Mouse (Mus musculus): Measurements from ENCODE around the gene Galk1.
"Not testable (repeated sequence)": the region's sequence is repeated elsewhere in the genome, so short reads cannot be mapped to it uniquely, and the experiment has no call there.

Gene Galk1

DNA sequence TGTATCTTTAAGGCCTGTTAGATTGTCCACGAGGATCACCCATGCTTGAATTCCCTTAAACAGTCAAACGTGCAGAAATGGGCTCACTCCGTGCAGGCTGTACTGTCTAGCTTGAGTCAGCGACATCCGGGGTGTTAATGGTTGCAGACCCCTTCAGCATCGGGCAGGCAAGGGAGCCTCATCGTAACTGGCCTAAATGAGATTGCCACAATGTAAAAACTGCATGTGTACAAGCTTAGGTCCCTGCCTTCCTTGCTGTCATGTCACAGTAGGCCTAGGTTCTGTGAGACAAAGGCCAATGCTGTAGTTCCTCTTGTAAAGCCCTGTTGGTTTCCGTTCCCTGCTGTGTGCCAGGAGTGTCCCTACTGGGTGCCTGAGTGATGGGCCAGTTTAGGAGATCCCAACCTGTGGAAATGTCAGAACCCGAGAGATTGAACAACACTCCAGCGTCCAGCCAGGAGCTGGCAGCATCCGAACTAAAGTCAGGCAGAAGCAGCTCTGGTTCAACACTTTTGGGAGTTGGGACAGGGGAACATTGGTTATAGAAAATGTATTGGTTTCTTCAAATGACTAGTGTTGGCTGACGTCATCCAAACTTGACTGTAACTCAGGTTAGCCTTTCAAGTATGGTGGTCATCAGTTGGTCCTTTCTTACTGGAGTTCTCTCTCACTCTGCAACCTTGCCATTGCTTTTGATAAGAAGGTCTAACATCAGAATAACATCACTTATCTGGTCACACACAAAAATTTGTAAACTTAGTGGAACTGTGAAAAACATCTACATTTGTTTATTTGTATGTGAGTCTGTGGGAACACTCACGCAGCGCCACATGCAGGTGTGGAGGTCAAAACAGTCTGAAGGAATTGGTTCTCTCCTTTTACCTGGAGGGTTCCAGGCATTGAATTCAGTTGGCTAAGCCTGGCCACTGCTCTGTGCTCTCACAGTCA, 18.7 kb upstream of the Galk1 start:
- DNase-seq (ENCODE audit: low spot score in 2 of 2): peak; percentile 26 to 49

DNA sequence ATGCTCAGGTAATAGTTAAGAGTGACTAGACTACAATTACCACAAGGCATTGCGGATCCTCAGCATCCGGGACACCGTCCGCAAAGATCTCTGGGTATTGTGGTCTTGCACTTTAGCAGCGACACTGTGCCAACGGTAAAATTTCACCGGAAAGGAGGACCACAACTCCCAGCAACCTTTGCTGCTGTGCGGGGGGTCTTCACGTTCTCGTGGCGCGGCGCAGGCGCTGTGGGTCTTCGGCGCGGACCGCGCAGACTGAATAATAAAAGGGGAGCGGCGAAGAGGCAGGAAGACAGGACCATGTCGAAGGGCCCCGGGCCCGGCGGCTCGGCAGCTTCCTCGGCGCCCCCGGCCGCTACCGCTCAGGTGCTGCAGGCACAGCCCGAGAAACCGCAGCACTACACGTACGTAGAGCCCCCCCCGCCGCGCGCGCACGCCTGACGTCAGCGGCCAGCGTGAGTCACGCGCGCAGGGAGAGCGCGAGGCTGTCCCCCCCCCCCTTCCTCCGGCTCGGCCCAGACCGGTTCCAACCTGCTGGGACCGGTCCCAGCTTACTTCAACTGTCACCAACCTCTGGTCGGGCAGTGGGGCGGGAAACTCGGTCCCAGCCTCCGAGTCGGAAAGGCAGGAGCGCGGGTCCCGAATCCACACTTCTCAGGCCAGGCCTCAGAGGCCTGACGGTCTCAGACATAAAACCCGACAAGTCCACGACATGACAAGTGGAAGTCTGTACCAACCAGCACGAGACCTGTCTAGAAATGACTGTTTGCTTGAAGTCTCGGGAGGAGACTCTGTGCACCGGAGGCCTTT, 17.8 kb upstream of the Galk1 start, which contains the start of gene Unk:
Gene Unk, plus strand, starts transcription at position 235 of the 810 bp plus-strand sequence.
- peak; percentile 97 for DNase-seq (ENCODE audit: low spot score in 2 of 2)

DNA sequence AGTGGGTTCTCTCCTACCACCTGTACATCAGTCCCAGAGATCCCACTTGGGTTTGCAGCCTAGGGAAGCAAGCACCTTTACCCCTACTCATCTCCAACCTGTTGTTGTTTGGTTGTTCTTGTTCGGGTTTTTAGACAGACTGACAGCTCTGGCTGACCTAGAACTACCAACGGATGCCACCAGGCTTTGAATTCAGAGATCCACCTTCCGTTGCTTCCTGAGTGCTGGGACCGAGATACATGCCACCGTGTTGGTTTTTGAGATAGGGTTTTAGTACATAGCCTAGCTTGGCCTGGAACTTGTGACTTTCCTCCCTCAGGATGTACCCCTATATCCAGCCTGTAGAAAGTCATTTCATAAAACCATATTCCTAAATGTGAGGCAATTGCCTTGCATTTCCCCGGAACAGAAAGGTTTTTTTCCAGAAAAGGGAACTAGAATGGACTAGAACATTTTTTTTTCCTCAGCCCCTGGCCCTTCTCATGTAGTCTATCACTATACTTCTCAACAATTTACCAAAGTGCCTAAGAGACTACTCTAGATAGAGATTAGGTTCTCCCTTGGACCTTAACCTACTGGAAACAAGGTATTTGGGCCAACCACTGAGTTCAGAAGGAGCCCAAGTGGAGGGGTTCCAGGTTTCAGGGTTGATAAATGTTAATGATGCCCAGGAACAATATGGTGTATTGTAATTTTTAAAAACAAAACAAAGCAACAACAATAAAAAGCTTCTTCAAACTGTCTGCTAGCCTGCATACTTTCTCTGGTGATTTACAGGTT, 16.8 kb upstream of the Galk1 start:
- no peak for DNase-seq (ENCODE audit: low spot score in 2 of 2)

DNA sequence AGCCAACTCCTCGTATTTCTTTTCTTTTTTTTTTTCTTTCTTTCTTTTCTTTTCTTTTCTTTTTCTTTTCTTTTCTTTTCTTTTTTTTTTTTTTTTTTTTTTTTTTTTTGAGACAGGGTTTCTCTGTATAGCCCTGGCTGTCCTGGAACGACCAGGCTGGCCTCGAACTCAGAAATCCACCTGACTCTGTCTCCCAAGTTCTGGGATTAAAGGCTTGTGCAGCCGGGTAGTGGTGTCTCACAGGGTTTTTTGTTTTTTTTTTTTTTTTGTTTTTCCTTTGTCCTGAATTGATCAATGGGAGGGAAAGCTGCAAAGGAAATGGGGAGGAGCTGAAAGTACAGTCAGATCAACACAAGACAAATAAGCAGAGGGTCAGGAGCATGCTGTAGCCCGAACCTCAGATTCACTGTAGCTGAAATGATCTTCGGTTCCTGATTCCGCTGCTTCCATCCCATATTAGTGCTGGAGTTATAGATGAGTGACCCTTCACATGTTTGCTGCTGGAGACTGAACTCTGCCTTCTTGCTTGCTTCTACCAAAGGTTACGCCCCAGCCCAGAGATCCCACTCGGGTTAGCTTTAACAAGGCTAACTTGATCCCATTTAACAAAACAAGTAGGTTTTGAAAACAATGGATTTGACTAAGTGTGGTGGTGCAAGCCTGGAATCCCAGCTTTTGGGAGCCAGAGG, 15.8 kb upstream of the Galk1 start:
- no peak for DNase-seq (ENCODE audit: low spot score in 2 of 2)

DNA sequence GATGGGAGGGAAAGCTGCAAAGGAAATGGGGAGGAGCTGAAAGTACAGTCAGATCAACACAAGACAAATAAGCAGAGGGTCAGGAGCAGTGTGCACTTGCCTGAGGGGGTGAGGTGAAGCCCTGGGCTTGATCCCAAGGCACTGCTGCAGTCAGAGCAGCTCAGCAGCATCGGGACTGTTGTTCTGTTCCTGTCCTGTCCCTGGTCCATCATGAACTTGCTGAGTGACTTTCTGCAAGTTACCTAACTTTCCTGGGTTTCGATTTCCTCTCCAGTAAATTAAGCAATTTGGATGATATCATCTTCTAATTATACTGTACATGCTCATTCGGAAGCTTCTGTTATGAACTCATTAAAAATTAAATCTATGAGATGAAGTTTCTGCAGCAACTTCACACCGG, 15.2 kb upstream of the Galk1 start, which contains the start of gene H3f3b:
Gene H3f3b, minus strand, starts transcription at position 207 of the 400 bp plus-strand sequence.
- no peak for DNase-seq (ENCODE audit: low spot score in 2 of 2)

DNA sequence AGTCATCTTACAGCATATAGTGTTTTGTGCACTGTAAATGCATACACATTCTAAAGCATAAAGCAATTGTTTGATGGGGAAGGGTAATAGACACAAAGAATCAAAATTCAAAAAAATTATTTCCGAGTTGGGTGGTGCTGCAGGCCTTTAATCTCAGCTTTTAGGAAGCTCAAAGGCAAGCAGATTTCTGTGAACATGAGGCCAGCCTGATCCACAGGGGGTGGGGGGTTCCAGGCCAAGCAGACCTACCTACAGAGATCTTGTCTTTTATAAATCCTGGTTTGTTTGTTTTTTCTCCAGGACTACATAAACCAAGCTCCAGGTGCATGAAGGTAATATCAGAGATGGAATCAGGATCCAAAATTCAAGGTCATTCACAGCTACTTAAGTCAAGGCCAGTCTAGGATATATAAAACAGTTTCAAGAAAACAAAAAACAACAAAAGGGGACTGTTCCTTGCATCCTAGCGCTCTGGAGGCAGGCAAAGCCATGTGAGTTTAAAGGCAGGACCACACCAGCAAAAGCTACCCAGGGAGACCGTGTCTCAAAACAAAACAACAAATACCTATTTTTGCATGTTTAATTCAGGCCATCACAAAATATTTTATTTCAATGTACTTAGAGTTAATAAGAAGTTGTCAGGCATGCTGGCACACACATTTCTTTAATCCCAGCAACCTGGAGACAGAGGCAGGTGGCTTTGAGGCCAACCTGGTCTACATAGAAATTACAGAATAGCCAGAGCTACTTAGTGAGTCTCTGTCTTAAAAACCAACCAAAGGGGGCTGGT, 12.7 kb upstream of the Galk1 start:
- no peak for DNase-seq (ENCODE audit: low spot score in 2 of 2)

DNA sequence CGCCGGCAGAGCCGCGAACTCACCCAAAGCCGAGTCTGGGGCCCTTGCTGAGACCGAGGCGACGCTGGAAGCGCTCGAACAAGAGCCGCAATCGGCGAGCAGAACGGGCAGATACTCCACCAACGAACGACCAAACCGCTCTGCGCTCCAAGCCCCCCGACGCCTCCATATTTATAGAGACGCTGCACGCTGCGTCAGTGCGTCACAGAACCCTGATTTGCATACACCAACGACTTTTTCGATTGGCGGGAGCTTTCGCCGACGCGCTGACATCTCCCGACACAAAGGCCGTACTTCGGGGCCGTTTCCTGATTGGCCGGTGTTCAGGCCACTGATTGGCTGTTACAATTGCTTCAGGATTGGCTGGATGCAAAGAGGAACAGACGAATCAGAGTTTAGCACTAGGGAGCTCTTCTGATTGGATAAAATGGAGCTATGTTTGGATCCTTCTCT, 11.9 kb upstream of the Galk1 start:
- DNase-seq (ENCODE audit: low spot score in 2 of 2): peak; percentile 91 to 96

DNA sequence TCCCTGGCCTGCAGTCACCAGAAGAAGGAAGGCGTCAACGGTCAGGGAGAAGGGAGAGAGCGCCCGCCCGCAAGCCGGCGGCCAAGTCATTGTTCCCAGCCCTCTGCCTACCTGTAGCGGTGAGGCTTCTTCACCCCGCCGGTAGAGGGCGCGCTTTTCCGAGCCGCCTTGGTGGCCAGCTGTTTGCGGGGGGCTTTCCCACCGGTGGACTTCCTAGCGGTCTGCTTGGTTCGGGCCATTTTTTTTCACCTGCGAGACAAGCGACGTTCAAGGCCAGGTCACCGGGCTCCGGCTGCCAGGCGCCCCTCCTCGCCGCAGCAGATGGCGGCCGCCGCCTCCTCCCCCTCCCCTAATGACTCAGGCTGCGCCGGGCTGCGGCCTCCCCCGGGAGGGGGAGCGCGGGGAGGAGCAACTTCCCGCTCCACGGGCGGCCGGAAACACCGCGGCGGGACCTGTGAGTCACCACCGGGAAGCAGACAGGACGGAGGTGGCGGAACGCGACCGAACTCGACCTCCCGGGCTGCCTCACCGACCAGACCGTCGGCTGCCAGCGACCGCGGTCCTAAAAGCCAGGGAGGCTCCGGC, 11.3 kb upstream of the Galk1 start:
- DNase-seq (ENCODE audit: low spot score in 2 of 2): peak; percentile 75 to 85

DNA sequence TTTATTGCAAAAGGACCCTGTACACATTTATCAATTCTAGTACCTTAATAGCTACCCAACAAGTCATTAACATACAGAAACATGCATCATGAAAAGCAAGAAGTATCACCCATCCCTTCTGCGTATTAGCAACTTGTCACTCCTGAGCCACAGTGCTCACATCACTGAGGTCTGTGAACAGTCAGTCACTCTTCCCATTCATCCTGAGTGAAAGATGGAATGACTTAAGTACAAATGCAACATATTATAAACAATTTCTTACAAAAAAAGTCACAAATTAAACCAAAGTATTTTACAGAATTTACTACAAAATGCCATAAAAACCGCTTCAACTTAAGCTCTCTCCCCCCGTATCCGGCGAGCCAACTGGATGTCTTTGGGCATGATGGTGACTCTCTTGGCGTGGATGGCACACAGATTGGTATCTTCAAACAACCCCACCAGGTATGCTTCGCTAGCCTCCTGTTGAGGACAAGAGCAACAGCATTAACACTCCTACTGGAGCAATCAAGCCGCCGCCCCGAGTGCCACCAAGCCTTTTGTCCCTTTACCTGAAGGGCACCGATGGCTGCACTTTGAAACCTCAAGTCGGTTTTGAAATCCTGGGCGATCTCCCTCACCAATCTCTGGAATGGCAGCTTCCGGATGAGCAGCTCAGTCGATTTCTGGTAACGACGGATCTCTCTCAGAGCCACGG, 10.7 kb upstream of the Galk1 start:
- DNase-seq (ENCODE audit: low spot score in 2 of 2): not testable (repeated sequence)

DNA sequence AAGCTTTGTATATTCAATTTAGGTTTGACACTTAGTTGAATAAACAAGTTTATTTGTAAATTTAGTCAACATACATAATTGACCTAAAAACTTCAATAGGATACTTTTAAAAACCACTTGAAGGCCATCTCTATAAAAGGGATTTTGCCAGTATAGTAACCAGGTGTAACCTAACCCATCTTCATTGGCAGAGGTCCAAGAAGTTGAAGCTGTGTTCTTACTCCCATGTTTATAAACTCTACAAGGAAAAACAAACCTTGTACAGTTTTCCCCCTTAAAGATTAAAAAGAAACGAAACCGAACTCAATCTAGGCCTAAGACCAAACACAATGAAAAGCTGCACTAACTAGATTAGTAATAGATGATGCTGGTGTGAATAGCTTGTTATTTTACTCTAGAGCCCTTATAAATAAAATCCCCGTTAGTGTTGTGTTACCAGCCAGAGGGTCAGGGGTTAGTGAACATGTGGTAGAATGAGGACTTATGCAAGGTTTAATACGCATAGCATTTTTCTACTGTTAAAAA, 9.8 kb upstream of the Galk1 start:
- no peak for DNase-seq (ENCODE audit: low spot score in 2 of 2)

DNA sequence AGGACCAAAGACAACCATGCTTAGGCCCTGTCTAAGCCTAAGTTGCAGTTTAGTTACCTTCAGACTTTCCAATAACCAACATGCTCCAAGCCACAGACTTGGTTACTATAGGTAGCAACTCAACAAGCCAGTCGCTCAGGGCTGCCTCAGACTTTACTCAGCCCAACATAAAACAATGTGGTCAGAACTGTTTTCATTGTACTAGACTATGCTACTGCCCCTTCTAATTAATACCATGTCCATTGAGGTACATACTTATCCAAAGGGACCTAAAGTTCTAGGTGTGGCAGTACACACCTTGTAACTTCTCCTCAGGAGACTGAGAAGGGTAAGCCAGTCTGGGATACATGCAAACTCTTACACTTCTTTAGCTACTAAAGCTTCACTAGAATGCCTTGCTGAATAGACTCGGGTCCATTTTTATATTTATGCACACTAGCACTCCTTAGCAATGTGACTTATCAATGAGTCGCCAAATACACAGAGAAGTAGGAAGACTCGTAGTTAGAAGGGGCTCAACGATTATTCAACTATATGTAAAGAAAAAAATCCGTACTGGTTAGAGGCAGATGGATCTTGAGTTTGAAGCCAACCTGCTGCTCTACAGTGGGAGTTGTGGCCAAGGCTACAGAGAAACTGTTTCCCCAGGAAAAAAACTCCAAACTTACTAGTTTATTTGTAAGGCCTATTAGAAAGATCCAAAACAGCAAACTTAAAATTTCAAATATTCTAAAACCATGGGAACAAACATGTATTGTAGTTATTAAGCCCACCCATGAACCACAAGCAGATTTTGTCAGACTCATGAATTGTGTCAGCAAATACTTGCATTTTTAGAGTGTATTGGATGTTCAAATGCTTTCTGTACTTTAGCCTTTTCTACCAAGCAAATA, 9.1 kb upstream of the Galk1 start:
- DNase-seq (ENCODE audit: low spot score in 2 of 2): no peak

DNA sequence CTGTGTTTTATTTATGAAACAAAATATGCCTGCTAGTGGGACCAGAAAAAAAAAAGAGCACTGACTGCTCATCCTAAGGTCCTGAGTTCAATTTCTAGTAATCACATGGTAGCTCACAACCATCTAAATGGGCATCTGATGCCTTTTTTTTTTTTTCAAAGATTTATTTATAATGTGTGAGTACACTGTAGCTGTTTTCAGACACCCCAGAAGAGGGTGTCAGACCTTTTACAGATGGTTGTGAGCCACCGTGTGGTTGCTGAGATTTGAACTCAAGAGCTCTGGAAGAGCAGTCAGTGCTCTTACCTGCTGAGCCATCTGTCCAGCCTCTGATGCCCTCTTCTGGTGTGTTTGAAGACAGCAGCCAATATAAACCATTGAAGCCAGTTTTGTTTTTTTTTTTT, 8.0 kb upstream of the Galk1 start:
- DNase-seq (ENCODE audit: low spot score in 2 of 2): no peak

DNA sequence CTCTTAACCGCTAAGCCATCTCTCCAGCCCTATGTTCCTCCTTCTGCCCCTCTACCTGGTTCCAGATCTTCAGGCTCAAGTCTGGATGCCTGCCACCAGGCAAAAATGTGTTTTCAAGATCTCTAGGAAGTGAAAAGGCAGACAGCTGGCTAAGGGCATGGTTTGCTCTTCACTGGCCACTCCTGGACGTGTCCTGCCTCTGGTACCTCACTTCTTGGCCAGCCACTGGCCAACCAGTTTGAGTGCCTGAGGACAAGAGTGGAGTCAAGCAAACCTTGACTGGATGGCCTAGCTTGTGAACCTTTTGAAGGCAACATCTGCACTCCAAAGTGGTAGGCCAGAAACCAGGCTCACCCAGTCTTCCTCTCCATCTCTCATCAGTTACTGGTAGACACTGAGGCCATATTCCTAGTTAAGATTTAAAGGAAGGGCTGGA, 7.5 kb upstream of the Galk1 start:
- DNase-seq (ENCODE audit: low spot score in 2 of 2): no peak

DNA sequence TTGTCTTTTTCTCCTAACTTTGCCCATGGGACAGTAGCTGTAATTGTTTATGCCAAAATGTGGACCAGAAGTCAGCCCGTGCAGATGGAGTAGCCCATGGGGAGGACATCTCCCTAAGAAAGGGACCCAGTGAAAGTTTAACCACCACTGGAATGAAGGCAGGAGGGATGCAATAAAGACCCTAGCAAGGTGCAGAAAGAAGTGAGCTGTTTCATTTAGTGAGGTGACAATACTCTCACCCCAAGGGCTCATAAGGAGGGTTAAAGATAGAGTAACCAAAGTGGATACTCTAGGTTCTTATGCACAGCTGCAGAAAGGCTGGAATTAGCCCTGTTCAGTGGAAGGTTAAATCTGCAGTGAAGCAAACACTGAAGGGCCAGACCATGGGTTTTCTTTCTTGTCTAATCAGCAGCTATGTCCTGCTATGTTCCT, 6.9 kb upstream of the Galk1 start:
- DNase-seq (ENCODE audit: low spot score in 2 of 2): no peak

DNA sequence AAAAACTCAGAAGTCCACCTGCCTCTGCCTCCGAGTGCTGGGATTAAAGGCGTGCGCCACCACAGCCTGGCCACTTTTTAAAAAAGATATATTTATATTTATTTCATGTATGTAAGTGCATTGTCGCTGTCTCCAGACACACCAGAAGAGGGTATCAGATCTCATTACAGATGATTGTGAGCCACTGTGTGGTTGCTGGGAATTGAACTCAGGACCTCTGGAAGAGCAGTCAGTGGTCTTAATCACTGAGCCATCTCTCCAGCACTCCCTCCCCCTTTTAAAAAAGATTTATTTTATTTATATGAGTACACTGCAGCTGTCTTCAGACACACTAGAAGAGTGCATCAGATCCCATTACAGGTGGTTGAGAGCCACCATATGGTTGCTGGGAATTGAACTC, 6.3 kb upstream of the Galk1 start:
- DNase-seq (ENCODE audit: low spot score in 2 of 2): not testable (repeated sequence)

DNA sequence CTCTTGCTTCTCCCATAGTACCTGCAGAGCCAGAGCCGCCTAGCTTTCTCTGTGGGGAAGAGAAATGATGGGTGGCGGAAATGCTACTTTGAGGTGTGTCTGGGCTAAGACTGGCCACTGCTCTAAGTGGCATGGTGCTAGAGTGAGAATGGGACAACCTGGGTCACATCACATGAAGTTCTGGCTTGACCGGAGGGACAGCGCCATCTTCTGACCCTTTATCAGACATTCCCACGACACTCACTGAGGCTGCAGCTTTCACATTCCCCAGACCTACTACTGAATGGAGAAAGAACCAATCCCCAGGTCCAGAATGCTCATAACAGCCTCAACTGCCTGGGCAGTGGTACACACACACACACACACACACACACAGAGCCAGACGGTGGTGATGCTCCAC, 5.6 kb upstream of the Galk1 start:
- peak in 1 of 2 experiments; percentile 38 for DNase-seq (ENCODE audit: low spot score in 2 of 2)

DNA sequence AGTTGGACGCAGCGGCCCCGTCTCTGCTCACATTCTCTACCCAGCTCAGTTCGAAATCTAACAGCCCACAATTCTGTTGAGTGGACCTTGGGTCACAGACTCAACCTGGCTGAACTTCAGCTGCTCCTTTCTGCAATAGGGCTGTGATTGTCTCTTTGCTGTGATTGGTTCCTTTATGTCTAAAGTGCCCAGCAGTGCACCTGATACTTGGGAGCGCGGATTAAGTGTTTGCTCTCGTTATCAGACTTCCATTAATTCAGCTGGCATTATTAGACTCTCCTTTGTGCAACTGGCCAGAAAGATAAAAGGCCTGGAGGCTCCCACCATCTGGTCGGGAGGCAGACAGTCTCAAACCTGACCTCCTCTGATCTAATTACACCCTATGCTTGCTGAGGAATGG, 2.3 kb upstream of the Galk1 start:
- DNase-seq (ENCODE audit: low spot score in 2 of 2): no peak
